Mouse (Mus musculus) MEL (cell line): ENCODE results near the gene Ncor1. TPM values are rescaled to one million over a fixed set of nuclear protein-coding genes. Genes with fewer than 3 reads are reported as not detected.
A peak's percentile ranks its signal among the peaks of the same experiment; 100 is the strongest.

Experiments used
- DNase-seq: peaks from one replicate; pipeline ENCODE4 v3.0.0; 2011; ENCODE audit warnings: low read depth, low spot score
- H3K27ac ChIP-seq: 2 replicates; pipeline ENCODE4 v1.5.1; 2012; ENCODE audit warnings: low read depth, mild to moderate bottlenecking, control low read depth, low read length, moderate library complexity; ENCODE audit not compliant: control insufficient read depth
- H3K27me3 ChIP-seq, 2 experiments: fragments of 150-350 bp in 1 of 2; sonication (generic) in 1 of 2; 2 replicates each; pipeline ENCODE4 v1.6.1; 2012; ENCODE audit warnings: low read length in 2 of 2, mild to moderate bottlenecking in 2 of 2, improper control_type of control experiment in 1 of 2, moderate library complexity in 1 of 2; ENCODE audit not compliant: insufficient read depth in 2 of 2, control insufficient read depth in 1 of 2
- H3K36me3 ChIP-seq, 2 experiments: 2 replicates each; pipeline ENCODE4 v1.6.1; 2012 to 2014; ENCODE audit warnings: low read length in 2 of 2, improper control_type of control experiment in 1 of 2, inconsistent platforms in 1 of 2, mild to moderate bottlenecking in 1 of 2; ENCODE audit not compliant: insufficient read depth in 2 of 2, control insufficient read depth in 1 of 2
- H3K4me1 ChIP-seq, 2 experiments: fragments of 150-350 bp in 1 of 2; sonication (generic) in 1 of 2; 2 replicates each; pipeline ENCODE4 v1.6.1; 2012; ENCODE audit warnings: low read length in 2 of 2, improper control_type of control experiment in 1 of 2, mild to moderate bottlenecking in 1 of 2; ENCODE audit not compliant: insufficient read depth in 2 of 2, control insufficient read depth in 1 of 2
- H3K4me3 ChIP-seq, 2 experiments: fragments of 150-350 bp in 1 of 2; sonication (generic) in 1 of 2; 2 replicates each; pipeline ENCODE4 v1.5.1; 2012; ENCODE audit warnings: low read depth in 2 of 2, low read length in 2 of 2, mild to moderate bottlenecking in 2 of 2, moderate library complexity in 2 of 2, control low read depth in 1 of 2, improper control_type of control experiment in 1 of 2; ENCODE audit not compliant: control insufficient read depth in 1 of 2, insufficient read depth in 1 of 2
- H3K79me2 ChIP-seq: 2 replicates; pipeline ENCODE4 v1.6.1; 2012; ENCODE audit warnings: mild to moderate bottlenecking, low read length, moderate library complexity; ENCODE audit not compliant: control insufficient read depth, poor library complexity, insufficient read depth
- H3K9ac ChIP-seq: 2 replicates; pipeline ENCODE4 v1.6.1; 2012; ENCODE audit warnings: low read depth, mild to moderate bottlenecking, control low read depth, low read length, moderate library complexity; ENCODE audit not compliant: control insufficient read depth, poor library complexity, severe bottlenecking
- H3K9me3 ChIP-seq: fragments of 150-350 bp; sonication (generic); replicated peaks from 2 replicates; pipeline ENCODE4 v1.6.1; 2012; ENCODE audit warnings: mild to moderate bottlenecking, low read length, improper control_type of control experiment, moderate library complexity; ENCODE audit not compliant: insufficient read depth
- CHD1 ChIP-seq: IDR thresholded peaks from 2 replicates; pipeline ENCODE4 v1.6.1; 2012; ENCODE audit warnings: low read depth, mild to moderate bottlenecking, inconsistent platforms, low read length, improper control_type of control experiment
- ELF1 ChIP-seq: IDR thresholded peaks from 2 replicates; pipeline ENCODE4 v1.6.1; 2014; ENCODE audit warnings: low read depth, mild to moderate bottlenecking, inconsistent platforms, low read length, improper control_type of control experiment, moderate library complexity
- EP300 ChIP-seq, 2 experiments: IDR thresholded peaks; 2 replicates each; pipeline ENCODE4 v1.6.1; 2011; ENCODE audit warnings: improper control_type of control experiment in 2 of 2, low read length in 2 of 2, low read depth in 1 of 2, mild to moderate bottlenecking in 1 of 2
- ETS1 ChIP-seq: IDR thresholded peaks from 2 replicates; pipeline ENCODE4 v1.6.1; 2012; ENCODE audit warnings: low read depth, mild to moderate bottlenecking, inconsistent platforms, low read length, improper control_type of control experiment, moderate library complexity
- GABPA ChIP-seq: IDR thresholded peaks from 2 replicates; pipeline ENCODE4 v1.6.1; 2012; ENCODE audit warnings: low read depth, mild to moderate bottlenecking, inconsistent platforms, low read length, improper control_type of control experiment, moderate library complexity
- GATA1 ChIP-seq: IDR thresholded peaks from 2 replicates; pipeline ENCODE4 v1.6.1; 2011; ENCODE audit warnings: low read depth, low read length, improper control_type of control experiment
- HCFC1 ChIP-seq: IDR thresholded peaks from 2 replicates; pipeline ENCODE4 v1.6.1; 2012; ENCODE audit warnings: low read depth, mild to moderate bottlenecking, inconsistent platforms, low read length, improper control_type of control experiment, moderate library complexity
- JUND ChIP-seq: IDR thresholded peaks from 2 replicates; pipeline ENCODE4 v1.6.1; 2011; ENCODE audit warnings: low read depth, mild to moderate bottlenecking, improper control_type of control experiment, low read length
- KAT2A ChIP-seq: conservative IDR thresholded peaks from 2 replicates; pipeline ENCODE4 v1.6.1; 2012; ENCODE audit warnings: low read depth, low read length, improper control_type of control experiment, inconsistent platforms
- MAFK ChIP-seq: IDR thresholded peaks from 2 replicates; pipeline ENCODE4 v1.6.1; 2011; ENCODE audit warnings: low read depth, mild to moderate bottlenecking, low read length, improper control_type of control experiment, borderline replicate concordance
- MAX ChIP-seq: IDR thresholded peaks from 2 replicates; pipeline ENCODE4 v1.6.1; 2011; ENCODE audit warnings: low read length, improper control_type of control experiment
- MAZ ChIP-seq: IDR thresholded peaks from 2 replicates; pipeline ENCODE4 v1.6.1; 2012; ENCODE audit warnings: low read depth, mild to moderate bottlenecking, inconsistent platforms, low read length, improper control_type of control experiment
- MEF2A ChIP-seq: IDR thresholded peaks from 2 replicates; pipeline ENCODE4 v1.6.1; 2014; ENCODE audit warnings: low read depth, mild to moderate bottlenecking, inconsistent platforms, low read length, improper control_type of control experiment; ENCODE audit not compliant: poor library complexity, insufficient replicate concordance, severe bottlenecking; ENCODE audit errors: extremely low read depth
- MXI1 ChIP-seq: IDR thresholded peaks from 2 replicates; pipeline ENCODE4 v1.6.1; 2011; ENCODE audit warnings: mild to moderate bottlenecking, low read depth, low read length, improper control_type of control experiment
- MYC ChIP-seq: IDR thresholded peaks from 2 replicates; pipeline ENCODE4 v1.6.1; 2011; ENCODE audit warnings: low read depth, mild to moderate bottlenecking, low read length, improper control_type of control experiment, moderate library complexity
- NELFE ChIP-seq: IDR thresholded peaks from 2 replicates; pipeline ENCODE4 v1.6.1; 2011; ENCODE audit warnings: low read depth, low read length, improper control_type of control experiment
- NRF1 ChIP-seq: IDR thresholded peaks from 2 replicates; pipeline ENCODE4 v1.6.1; 2014; ENCODE audit warnings: low read depth, mild to moderate bottlenecking, inconsistent platforms, low read length, improper control_type of control experiment, moderate library complexity; ENCODE audit not compliant: poor library complexity, insufficient read depth, severe bottlenecking
- POLR2A ChIP-seq, 2 experiments: IDR thresholded peaks; 2 replicates each; pipeline ENCODE4 v1.6.1; 2011 to 2012; ENCODE audit warnings: low read length in 2 of 2, mild to moderate bottlenecking in 2 of 2, control low read depth in 1 of 2, improper control_type of control experiment in 1 of 2, low read depth in 1 of 2, moderate library complexity in 1 of 2; ENCODE audit not compliant: control insufficient read depth in 1 of 2, insufficient read depth in 1 of 2, poor library complexity in 1 of 2
- POLR2AphosphoS2 ChIP-seq: IDR thresholded peaks from 2 replicates; pipeline ENCODE4 v1.6.1; 2011; ENCODE audit warnings: low read length, improper control_type of control experiment
- RCOR1 ChIP-seq: IDR thresholded peaks from 2 replicates; pipeline ENCODE4 v1.6.1; 2012; ENCODE audit warnings: low read depth, mild to moderate bottlenecking, inconsistent platforms, low read length, improper control_type of control experiment
- SIN3A ChIP-seq: IDR thresholded peaks from 2 replicates; pipeline ENCODE4 v1.6.1; 2012; ENCODE audit warnings: low read length, improper control_type of control experiment, inconsistent platforms
- SMC3 ChIP-seq: IDR thresholded peaks from 2 replicates; pipeline ENCODE4 v1.6.1; 2011; ENCODE audit warnings: low read depth, low read length, improper control_type of control experiment
- TBP ChIP-seq: IDR thresholded peaks from 2 replicates; pipeline ENCODE4 v1.8.0; 2011; ENCODE audit warnings: low read depth, low read length, improper control_type of control experiment
- UBTF ChIP-seq: IDR thresholded peaks from 2 replicates; pipeline ENCODE4 v1.6.1; 2012; ENCODE audit warnings: low read depth, mild to moderate bottlenecking, inconsistent platforms, low read length, improper control_type of control experiment, moderate library complexity, borderline replicate concordance; ENCODE audit not compliant: insufficient read depth
- USF1 ChIP-seq: IDR thresholded peaks from 2 replicates; pipeline ENCODE4 v1.6.1; 2014; ENCODE audit warnings: low read depth, mild to moderate bottlenecking, inconsistent platforms, low read length, improper control_type of control experiment, moderate library complexity
- ZC3H11A ChIP-seq: IDR thresholded peaks from 2 replicates; pipeline ENCODE4 v1.6.1; 2012; ENCODE audit warnings: low read depth, mild to moderate bottlenecking, inconsistent platforms, low read length, improper control_type of control experiment
- ZMIZ1 ChIP-seq: IDR thresholded peaks from 2 replicates; pipeline ENCODE4 v1.6.1; 2012; ENCODE audit warnings: low read depth, mild to moderate bottlenecking, inconsistent platforms, low read length, improper control_type of control experiment, moderate library complexity
- polyA plus RNA-seq, 2 experiments: library from polyadenylated mRNA; stranded (reverse) in 1 of 2; unstranded in 1 of 2; fragments of >175 nt in 1 of 2; fragments of >200 nt in 1 of 2; gene quantifications; 2 replicates each; pipeline versions ENCODE4 v1.2.1 to v1.2.4; 2012; ENCODE audit warnings: low replicate concordance in 2 of 2, low read depth in 1 of 2; ENCODE audit not compliant: insufficient read length in 2 of 2, insufficient read depth in 1 of 2, missing spikeins in 1 of 2
- total RNA-seq: library from RNA; depleted of rRNA; stranded (reverse); fragments of 300-350 nt; gene quantifications from 2 replicates; pipeline ENCODE4 v1.2.3, GENCODE M21; 2012

The Ncor1 gene
- total and polyA plus RNA-seq, 3 experiments: 71.8 to 250 (median 188) TPM

DNA sequence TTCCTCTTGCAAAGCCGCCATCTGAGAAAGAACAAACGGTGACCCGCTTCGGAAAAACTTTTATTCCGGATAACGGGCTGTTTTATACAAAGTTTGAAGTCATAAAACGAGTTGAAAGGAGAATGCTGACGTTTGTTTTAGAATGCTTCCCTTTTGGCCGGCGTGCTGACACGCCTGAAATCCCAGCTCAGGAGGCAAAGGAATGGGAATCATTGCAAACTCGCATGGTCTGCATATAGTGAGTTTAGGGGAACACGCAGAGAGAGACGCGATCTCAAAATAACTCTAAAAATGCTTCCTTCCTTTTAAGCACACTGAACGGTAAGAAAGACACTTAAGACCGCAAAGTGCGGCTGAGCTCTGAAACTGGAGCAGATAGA is 460 bp downstream of the Ncor1 start:
- Histone ChIP-seq H3K36me3 (peaks cover 3 to 27% of the 10 kb centered on the region in 2 experiments), H3K27me3 (no peaks in the 10 kb centered on the region), H3K4me3 (peak overlapping the region; percentile 89 to 90), H3K27ac (peak overlapping the region; percentile 97), H3K9me3 (no peaks in the 10 kb centered on the region), H3K79me2 (peaks cover 55% of the 10 kb centered on the region), H3K9ac (peak overlapping the region; percentile 98), H3K4me1 (peaks cover 15 to 16% of the 10 kb centered on the region in 2 experiments)
- TF ChIP-seq MXI1 (peak; percentile 54; the same call in 1 of the 2 replicates), JUND (0 out of 2 replicates have a peak, but pooled peaks have one; percentile 5), UBTF (peak; percentile 26; the same call in 1 of the 2 replicates), GATA1 (peak; percentile 70), CHD1 (peak; percentile 74), MAZ (0 out of 2 replicates have a peak, but pooled peaks have one; percentile 1), MEF2A (peak; percentile 78; the same call in 1 of the 2 replicates), RCOR1 (peak; percentile 46; the same call in 1 of the 2 replicates), POLR2A (IDR thresholded peaks at IDR 0.05; ENCODE audit: control insufficient read depth in 1 of 2, insufficient read depth in 1 of 2, low read depth in 1 of 2, low read length in 2 of 2, poor library complexity in 1 of 2) (no peak), ELF1 (no peak), KAT2A (no peak; the same call in 1 of the 2 replicates), SMC3 (no peak), ETS1 (0 out of 2 replicates have a peak, but pooled peaks have one; percentile 47), SIN3A (peak; percentile 77; the same call in 1 of the 2 replicates), EP300 (IDR thresholded peaks at IDR 0.05; ENCODE audit: low read depth in 1 of 2, low read length in 2 of 2) (peak in 1 of 2 experiments; percentile 33; a peak in 1 of 4 replicates), ZC3H11A (no peak)
- no peak for DNase-seq

- peaks cover 58% of the 10 kb centered on the region for H3K79me2 ChIP-seq
- peaks cover 3 to 28% of the 10 kb centered on the region in 2 experiments for H3K36me3 ChIP-seq
- DNase-seq: peak; percentile 93
- peak overlapping the region; percentile 97 for H3K27ac ChIP-seq
- H3K4me3 ChIP-seq: peak overlapping the region; percentile 89 to 90
- H3K4me1 ChIP-seq: peaks cover 14% of the 10 kb centered on the region in 2 experiments
- peak overlapping the region; percentile 98 for H3K9ac ChIP-seq
- H3K27me3 ChIP-seq: no peaks in the 10 kb centered on the region
- H3K9me3 ChIP-seq: no peaks in the 10 kb centered on the region
- TF ChIP-seq ZC3H11A (no peak), POLR2AphosphoS2 (peak; percentile 87), MAZ (peak; percentile 87), NRF1 (no peak), MXI1 (peak; percentile 66; the same call in 1 of the 2 replicates), UBTF (peak; percentile 75; the same call in 1 of the 2 replicates), JUND (0 out of 2 replicates have a peak, but pooled peaks have one; percentile 8), HCFC1 (peak; percentile 76), CHD1 (no peak), MAFK (no peak), MYC (peak; percentile 59), ETS1 (no peak; the same call in 1 of the 2 replicates), TBP (peak; percentile 83), POLR2A (IDR thresholded peaks at IDR 0.05; ENCODE audit: control insufficient read depth in 1 of 2, insufficient read depth in 1 of 2, low read depth in 1 of 2, low read length in 2 of 2, poor library complexity in 1 of 2) (peak; percentile 90 to 96), MAX (peak; percentile 83), ZMIZ1 (peak; percentile 98), SIN3A (peak; percentile 57; the same call in 1 of the 2 replicates), USF1 (peak; percentile 37; the same call in 1 of the 2 replicates), ELF1 (peak; percentile 64), MEF2A (peak; percentile 67; the same call in 1 of the 2 replicates), GABPA (no peak), NELFE (peak; percentile 99)
These were observed 975 bp downstream of the Ncor1 start for GRCm38 (mm10) chr11:62457241-62457890.
